Mouse (Mus musculus) neural tube, embryonic 12.5 days (tissue): ENCODE measurements at regions not wholly inside any gene's neighbourhood (a gene's known extent, or its start where the extent isn't known, plus 50 kb on each side); places are given as distances from the start of the nearest gene placed in this dataset.
A peak's percentile ranks its signal among the peaks of the same experiment; 100 is the strongest.
"Not testable (repeated sequence)": the region's sequence is repeated elsewhere in the genome, so short reads cannot be mapped to it uniquely, and the experiment has no call there.

Source experiments
- ATAC-seq: fragments of 200-750 bp; cut with Nextera tagmentation; 2 replicates; pipeline ENCODE4 v1.8.0; 2017; ENCODE audit warnings: low read depth, mild to moderate bottlenecking, moderate TSS enrichment, moderate library complexity; ENCODE audit not compliant: low FRiP score
- H3K27ac ChIP-seq: fragments of 300-500 bp; sonication (generic); 2 replicates; pipeline ENCODE4 v1.5.1; 2016
- H3K27me3 ChIP-seq: fragments of 300-500 bp; sonication (generic); replicated peaks from 2 replicates; pipeline ENCODE4 v1.6.1; 2016; ENCODE audit warnings: mild to moderate bottlenecking
- H3K36me3 ChIP-seq: fragments of 300-500 bp; sonication (generic); 2 replicates; pipeline ENCODE4 v1.6.1; 2016; ENCODE audit warnings: mild to moderate bottlenecking
- H3K4me1 ChIP-seq: fragments of 300-500 bp; sonication (generic); 2 replicates; pipeline ENCODE4 v1.6.1; 2016
- H3K4me2 ChIP-seq: fragments of 300-500 bp; sonication (generic); replicated peaks from 2 replicates; pipeline ENCODE4 v1.6.1; 2016; ENCODE audit warnings: mild to moderate bottlenecking
- H3K4me3 ChIP-seq: fragments of 300-500 bp; sonication (generic); 2 replicates; pipeline ENCODE4 v1.5.1; 2016
- H3K9ac ChIP-seq: fragments of 300-500 bp; sonication (generic); 2 replicates; pipeline ENCODE4 v1.6.1; 2016; ENCODE audit warnings: mild to moderate bottlenecking
- H3K9me3 ChIP-seq: fragments of 300-500 bp; sonication (generic); 2 replicates; pipeline ENCODE4 v1.6.1; 2016; ENCODE audit warnings: mild to moderate bottlenecking
- WGBS: fragments of 180-500 bp; shearing (Covaris S2); methylation state at CpG from one replicate; pipeline ENCODE4 v1.1.7; 2016; 5-methylcytosine and 5-hydroxymethylcytosine counted together

DNA sequence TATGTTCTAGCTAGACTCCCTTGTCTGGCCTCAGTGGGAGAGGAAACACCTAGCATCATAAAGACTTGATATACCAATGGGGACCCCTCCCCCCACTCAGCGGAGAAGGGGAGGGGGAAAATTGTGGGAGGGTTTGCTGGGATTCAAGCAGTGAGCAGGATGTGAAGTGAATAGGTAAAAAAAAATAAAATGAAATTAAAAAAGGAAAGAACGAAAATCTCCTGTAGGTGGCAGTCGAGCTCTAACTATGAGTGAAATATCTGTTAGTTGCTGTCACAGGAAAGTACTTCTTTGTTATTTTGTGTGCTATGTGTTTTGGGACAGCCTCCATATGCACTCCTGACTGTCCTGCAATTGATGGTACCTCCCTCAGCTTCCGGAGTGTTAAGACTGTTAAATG is 138.6 kb downstream of the AI429214 start:
- no peak overlapping the region for H3K9ac ChIP-seq
- ATAC-seq, result peak; percentile 68; the same call in 1 of the 2 replicates

DNA sequence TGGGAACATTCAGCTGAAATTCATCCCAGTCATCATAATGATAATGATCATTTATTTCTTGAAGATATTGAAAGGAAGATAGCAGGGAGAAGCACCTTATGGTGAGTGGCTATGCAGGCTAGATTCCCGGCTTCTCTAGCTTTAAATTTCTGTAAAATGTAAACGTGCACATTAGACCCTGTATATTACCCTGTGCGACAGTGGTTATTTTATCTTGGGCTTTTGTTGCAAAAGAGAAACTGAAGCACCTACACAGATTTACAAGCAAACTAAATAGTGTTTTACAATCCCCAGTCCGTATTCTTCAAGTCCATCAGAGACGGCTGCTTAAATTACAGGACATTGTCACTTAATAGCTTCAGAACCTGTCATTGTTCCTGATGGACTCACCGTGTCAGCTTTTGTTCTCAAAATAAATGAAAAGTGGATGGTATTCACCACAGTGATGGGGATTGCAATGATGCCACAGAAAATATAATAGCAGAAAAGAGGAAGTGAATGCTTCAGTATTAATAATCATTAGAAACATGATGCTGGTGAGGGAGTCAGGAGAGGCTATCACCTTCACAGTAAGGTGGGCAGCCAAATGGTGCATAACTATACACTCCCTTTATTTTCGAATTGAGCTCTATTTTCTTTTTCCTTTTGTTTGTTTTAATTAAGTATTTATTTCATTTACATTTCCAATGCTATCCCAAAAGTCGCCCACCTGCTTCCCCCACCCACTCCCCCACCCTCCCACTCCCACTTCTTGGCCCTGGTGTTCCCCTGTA is 141.0 kb downstream of the AI429214 start:
- no peaks in the 10 kb centered on the region for H3K36me3 ChIP-seq
- no peak overlapping the region for H3K9ac ChIP-seq
- no peaks in the 10 kb centered on the region for H3K4me1 ChIP-seq
- H3K4me2 ChIP-seq, result no peak overlapping the region
- no peaks in the 10 kb centered on the region for H3K9me3 ChIP-seq
- no peak overlapping the region for H3K4me3 ChIP-seq
- no peak for ATAC-seq
- no peak overlapping the region for H3K27ac ChIP-seq
- 54% methylated on average over 8 of the region's 8 CpGs for WGBS
- no peaks in the 10 kb centered on the region for H3K27me3 ChIP-seq

More for the DNA sequence above, 138.6 kb downstream of the AI429214 start:
- WGBS, result 32% methylated on average over 4 of the region's 4 CpGs
- no peaks in the 10 kb centered on the region for H3K9me3 ChIP-seq
- H3K4me1 ChIP-seq, result no peaks in the 10 kb centered on the region
- H3K27me3 ChIP-seq, result no peaks in the 10 kb centered on the region
- no peak overlapping the region for H3K4me2 ChIP-seq
- no peak overlapping the region for H3K4me3 ChIP-seq
- H3K36me3 ChIP-seq, result no peaks in the 10 kb centered on the region
- H3K27ac ChIP-seq, result no peak overlapping the region

DNA sequence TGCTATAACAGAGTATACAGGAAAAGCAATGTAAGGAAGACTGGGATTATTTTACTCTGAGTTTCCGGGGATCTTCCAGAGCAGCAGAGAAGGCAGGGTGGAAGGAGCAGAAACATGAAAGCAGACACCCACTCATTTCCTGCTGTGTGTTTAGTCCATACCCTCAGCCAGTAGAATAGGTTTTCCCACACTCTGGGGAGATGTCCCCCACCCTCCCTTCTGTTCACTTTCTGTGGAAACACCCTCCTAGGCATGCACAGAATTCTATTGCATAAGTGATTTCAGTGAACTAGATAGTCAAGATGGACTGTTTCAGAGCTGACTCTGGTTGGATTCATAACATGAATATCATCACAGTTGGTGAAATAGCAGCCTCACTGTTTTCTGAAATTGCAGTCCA is 156.9 kb downstream of the AI429214 start:
- Histone ChIP-seq H3K9me3 (no peaks in the 10 kb centered on the region), H3K9ac (no peak overlapping the region), H3K27ac (no peak overlapping the region), H3K36me3 (no peaks in the 10 kb centered on the region), H3K4me3 (no peak overlapping the region), H3K4me2 (no peak overlapping the region), H3K27me3 (no peaks in the 10 kb centered on the region), H3K4me1 (no peaks in the 10 kb centered on the region)
- ATAC-seq, result no peak
- WGBS, result 73% methylated on average over 1 of the region's 1 CpGs

DNA sequence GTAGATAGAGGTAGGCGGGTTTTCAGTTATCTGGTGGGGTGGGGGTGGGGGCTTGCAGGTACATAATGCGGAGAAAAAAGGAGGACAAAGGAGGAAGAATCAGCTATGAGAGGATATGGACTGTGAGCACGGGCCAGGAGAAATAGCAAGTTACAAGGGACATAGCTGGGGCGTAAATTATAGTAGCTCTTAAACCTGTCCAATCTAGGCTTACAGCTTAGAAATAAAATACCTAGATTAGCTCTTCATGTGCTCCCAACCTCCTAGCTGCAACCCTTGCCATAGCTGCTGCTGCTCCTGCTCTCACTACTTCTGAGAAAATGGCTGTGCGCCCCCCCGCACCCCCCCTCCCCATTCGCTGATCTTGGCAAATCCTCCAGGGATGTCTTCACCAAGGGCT is 161.0 kb downstream of the AI429214 start:
- Histone ChIP-seq H3K4me1 (no peaks in the 10 kb centered on the region), H3K27me3 (no peaks in the 10 kb centered on the region), H3K4me2 (no peak overlapping the region), H3K27ac (no peak overlapping the region), H3K9me3 (no peaks in the 10 kb centered on the region), H3K36me3 (no peaks in the 10 kb centered on the region), H3K9ac (no peak overlapping the region), H3K4me3 (no peak overlapping the region)
- ATAC-seq, result no peak
- 79% methylated on average over 7 of the region's 7 CpGs for WGBS

DNA sequence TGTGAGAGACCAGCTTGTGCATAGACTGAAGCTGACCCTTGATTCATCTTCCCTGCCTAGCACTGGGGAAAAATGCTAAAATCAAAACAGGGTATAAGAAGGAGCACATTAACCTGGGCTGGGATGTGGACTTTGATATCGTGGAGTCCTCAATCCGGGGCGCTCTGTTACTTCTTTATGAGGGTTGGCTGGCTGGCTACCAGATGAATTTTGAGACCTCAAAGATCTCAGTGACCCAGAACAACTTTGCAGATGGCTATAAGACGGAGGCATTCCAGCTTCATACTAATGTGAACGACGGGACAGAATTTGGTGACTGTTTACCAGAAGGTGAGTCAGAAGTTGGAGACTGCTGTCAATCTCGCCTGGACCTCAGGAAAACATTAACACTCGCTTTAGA is 161.5 kb downstream of the AI429214 start:
- Histone ChIP-seq H3K36me3 (no peaks in the 10 kb centered on the region), H3K4me2 (no peak overlapping the region), H3K9ac (no peak overlapping the region), H3K4me1 (no peaks in the 10 kb centered on the region), H3K27ac (no peak overlapping the region), H3K9me3 (no peaks in the 10 kb centered on the region), H3K27me3 (no peaks in the 10 kb centered on the region), H3K4me3 (no peak overlapping the region)
- ATAC-seq, result no peak
- 90% methylated on average over 8 of the region's 8 CpGs for WGBS

DNA sequence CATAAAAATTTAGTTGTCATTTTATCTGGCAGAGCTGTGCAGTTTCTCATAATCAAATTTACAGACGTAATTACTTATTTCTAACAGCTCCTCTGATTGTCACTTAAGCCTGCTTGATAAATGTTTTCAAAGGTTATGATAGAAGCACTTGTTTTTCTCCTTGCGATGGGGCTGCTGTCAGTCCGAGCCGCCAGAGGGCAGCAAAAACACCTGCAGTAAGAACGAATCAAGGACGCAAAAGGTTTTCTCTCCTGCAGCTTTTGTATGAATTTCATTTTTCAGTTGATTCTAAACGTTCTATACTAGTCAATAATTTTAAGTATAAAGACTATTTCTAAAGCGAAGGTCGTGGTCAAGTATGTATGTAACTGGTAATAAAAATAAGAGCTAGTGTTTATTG is 166.1 kb downstream of the AI429214 start:
- Histone ChIP-seq H3K27ac (no peak overlapping the region), H3K36me3 (no peaks in the 10 kb centered on the region), H3K9ac (no peak overlapping the region), H3K27me3 (no peaks in the 10 kb centered on the region), H3K4me2 (no peak overlapping the region), H3K9me3 (no peaks in the 10 kb centered on the region), H3K4me3 (no peak overlapping the region), H3K4me1 (no peaks in the 10 kb centered on the region)
- 13% methylated on average over 9 of the region's 9 CpGs for WGBS
- ATAC-seq, result no peak

DNA sequence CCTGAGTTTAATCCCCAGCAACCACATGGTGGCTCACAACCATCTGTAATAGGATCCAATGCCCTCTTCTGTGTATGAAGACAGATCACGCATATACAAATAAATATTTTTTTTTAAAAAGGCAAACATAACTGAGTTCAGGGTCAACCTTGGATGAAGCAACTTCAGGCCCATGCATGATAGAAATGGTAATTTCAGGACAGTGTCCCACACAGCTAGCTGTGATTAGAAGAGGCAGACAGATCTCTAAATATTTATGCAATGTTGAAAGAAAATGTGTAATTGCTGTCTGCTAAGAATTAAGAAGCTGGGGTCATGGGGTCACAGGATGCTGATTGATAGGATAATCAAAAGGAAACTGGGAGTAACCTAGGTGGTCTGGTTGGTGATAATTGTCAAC is 203.5 kb downstream of the AI429214 start:
- Histone ChIP-seq H3K36me3 (no peaks in the 10 kb centered on the region), H3K9ac (no peak overlapping the region), H3K9me3 (no peaks in the 10 kb centered on the region), H3K4me3 (no peak overlapping the region), H3K4me2 (no peak overlapping the region), H3K27ac (no peak overlapping the region), H3K4me1 (no peaks in the 10 kb centered on the region), H3K27me3 (no peaks in the 10 kb centered on the region)
- 90% methylated on average over 1 of the region's 1 CpGs for WGBS
- ATAC-seq, result no peak

DNA sequence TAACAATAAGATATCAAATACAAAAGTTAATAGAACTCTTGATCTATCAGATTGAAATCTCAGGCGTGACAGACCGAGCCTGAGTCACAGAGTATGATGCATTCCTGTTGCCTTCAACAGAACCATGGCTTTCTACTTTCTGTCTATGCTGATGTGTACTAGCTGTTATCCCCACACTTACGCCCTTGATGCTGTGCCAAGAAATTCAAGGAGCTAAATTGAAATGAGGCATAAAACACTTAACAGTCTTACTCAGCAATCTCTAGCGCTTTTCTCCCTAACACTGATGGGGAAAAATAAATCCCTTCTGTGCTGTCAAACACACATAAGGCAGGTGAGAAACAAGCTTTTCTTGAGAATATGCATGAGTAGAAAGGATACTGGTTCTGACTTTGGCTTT is 222.5 kb downstream of the AI429214 start:
- WGBS, result 88% methylated on average over 4 of the region's 4 CpGs
- no peak for ATAC-seq
- H3K4me2 ChIP-seq, result no peak overlapping the region
- no peaks in the 10 kb centered on the region for H3K27me3 ChIP-seq
- H3K36me3 ChIP-seq, result no peaks in the 10 kb centered on the region
- H3K9ac ChIP-seq, result no peak overlapping the region
- H3K4me1 ChIP-seq, result no peaks in the 10 kb centered on the region
- no peak overlapping the region for H3K4me3 ChIP-seq
- no peak overlapping the region for H3K27ac ChIP-seq
- no peaks in the 10 kb centered on the region for H3K9me3 ChIP-seq

DNA sequence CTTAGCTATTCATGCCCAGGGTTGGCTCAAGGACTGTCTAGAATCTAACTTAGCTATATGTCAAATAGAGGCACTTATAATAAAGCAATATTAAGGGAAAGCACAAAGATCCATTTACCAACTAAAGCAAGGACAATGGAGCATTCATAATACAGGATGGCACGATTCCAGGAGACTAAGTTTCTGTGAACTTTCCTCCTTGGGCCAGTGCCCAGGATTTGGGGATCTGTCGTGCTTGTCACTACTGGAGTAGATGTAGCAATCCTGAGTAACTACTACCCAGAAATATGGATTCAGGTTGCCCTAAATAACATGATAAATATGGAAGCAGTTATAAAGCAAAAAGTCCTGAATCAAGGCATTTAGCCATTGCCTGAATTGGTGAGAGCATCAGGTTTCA is 233.7 kb downstream of the AI429214 start:
- H3K9ac ChIP-seq, result no peak overlapping the region
- H3K4me3 ChIP-seq, result no peak overlapping the region
- no peaks in the 10 kb centered on the region for H3K4me1 ChIP-seq
- 73% methylated on average over 2 of the region's 2 CpGs for WGBS
- H3K36me3 ChIP-seq, result no peaks in the 10 kb centered on the region
- no peaks in the 10 kb centered on the region for H3K27me3 ChIP-seq
- no peaks in the 10 kb centered on the region for H3K9me3 ChIP-seq
- H3K4me2 ChIP-seq, result no peak overlapping the region
- H3K27ac ChIP-seq, result no peak overlapping the region
- no peak for ATAC-seq

DNA sequence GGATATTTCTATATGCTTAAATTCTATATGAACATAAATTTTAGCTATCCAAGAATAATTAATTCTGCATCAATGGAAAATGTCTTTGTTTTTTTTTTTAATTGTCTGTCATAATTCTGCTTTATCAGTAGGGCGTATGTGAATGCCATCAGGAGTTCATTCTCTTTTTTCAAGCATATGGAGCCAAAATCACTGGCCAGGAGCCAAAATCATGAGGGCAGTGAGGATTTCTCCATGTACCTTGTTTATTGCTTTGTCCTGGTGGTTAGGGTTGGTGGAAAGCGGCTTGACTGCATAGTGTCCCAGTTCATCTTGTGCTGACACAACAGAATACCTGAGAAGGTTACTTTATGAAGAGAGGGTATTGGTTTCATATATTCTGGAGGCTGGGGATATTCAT is 243.9 kb downstream of the AI429214 start:
- no peak for ATAC-seq
- H3K4me3 ChIP-seq, result no peak overlapping the region
- H3K4me1 ChIP-seq, result no peaks in the 10 kb centered on the region
- no peak overlapping the region for H3K4me2 ChIP-seq
- H3K27me3 ChIP-seq, result no peaks in the 10 kb centered on the region
- H3K36me3 ChIP-seq, result no peaks in the 10 kb centered on the region
- no peak overlapping the region for H3K9ac ChIP-seq
- 90% methylated on average over 2 of the region's 2 CpGs for WGBS
- H3K9me3 ChIP-seq, result no peaks in the 10 kb centered on the region
- H3K27ac ChIP-seq, result no peak overlapping the region

DNA sequence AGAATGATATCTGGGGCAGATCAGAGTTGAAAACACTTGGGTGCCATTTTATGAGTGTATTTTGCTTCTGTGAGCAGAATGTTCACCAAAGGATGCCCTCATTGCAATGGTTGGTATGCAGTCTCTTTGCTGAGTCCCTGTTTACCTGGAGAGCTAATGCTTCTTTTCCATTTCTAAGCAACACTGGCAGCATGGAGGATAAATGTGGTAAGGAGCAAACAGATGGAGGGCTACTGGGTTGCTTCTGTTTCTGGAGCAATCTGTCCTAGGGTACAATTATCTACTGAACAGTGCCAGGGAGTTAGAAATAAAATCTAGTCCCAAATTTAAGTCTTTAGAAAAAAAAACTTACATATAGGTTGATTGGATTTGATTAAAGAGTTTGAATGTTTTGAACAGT is 245.9 kb downstream of the AI429214 start:
- H3K27ac ChIP-seq, result no peak overlapping the region
- ATAC-seq, result no peak

DNA sequence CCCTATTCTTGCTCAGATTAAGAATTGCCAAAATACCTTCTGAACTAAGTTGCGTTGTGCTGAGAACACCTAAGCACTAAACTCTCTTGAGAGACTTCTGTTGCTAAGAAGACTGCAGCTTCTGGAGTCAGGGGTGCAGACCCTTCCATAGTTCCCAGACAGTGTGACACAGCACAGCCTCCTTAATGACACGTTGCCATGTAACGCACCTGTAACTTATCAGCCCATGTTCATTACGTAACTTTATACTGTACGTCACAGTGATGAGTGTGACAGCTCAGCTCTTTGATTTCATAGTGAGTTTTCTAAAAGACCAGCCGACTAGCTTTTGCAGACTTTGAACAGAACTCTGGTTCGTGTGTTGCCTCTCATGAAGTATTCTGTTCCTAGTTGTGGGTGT is 257.8 kb downstream of the AI429214 start:
- not testable (repeated sequence) for H3K9ac ChIP-seq, ATAC-seq, H3K27me3 ChIP-seq, H3K4me1 ChIP-seq, H3K9me3 ChIP-seq, H3K36me3 ChIP-seq, H3K4me2 ChIP-seq, H3K27ac ChIP-seq, H3K4me3 ChIP-seq
- 91% methylated on average over 7 of the region's 7 CpGs for WGBS

More for the DNA sequence above, 245.9 kb downstream of the AI429214 start:
- H3K9me3 ChIP-seq, result no peaks in the 10 kb centered on the region
- H3K4me1 ChIP-seq, result no peaks in the 10 kb centered on the region
- H3K4me3 ChIP-seq, result no peak overlapping the region
- H3K9ac ChIP-seq, result no peak overlapping the region
- no peaks in the 10 kb centered on the region for H3K27me3 ChIP-seq
- H3K36me3 ChIP-seq, result no peaks in the 10 kb centered on the region
- no peak overlapping the region for H3K4me2 ChIP-seq

DNA sequence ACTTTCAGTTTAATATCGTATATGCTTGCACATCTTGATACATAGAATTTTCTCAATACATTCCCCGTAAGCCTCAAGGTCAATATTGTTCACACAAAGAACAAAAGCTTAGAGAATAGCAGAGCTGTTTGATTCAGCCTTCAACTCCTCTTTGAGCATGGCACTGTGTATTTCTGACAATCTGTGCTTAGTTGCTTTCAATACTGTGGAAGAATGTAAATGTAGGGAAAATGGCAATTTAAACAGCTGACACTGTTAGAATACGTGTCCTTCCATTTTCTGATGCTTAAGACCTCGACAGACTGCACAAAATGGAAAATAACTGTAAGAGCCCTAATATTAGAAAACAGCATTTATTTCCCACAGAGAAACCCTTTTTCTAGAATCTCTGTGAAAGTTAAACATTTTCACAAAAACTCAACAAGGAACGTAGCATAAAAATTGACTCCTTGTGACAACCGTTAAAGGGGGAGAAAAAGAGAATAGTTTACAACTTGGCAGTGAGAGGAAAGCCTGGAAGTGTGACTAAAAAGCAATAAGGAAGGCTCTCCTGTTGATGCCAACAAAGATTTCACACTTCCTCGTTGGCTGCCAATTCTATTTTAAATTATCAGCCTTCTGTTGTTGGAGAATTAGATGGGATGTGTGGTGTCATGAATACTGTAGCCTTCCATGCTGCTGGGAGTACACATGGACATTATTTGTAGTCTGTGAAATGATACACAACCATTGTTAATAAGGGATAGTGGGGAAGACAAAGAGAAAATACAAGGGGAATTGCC is 297.9 kb downstream of the AI429214 start:
- H3K27me3 ChIP-seq, result no peaks in the 10 kb centered on the region
- 69% methylated on average over 7 of the region's 7 CpGs for WGBS
- no peaks in the 10 kb centered on the region for H3K36me3 ChIP-seq
- ATAC-seq, result no peak
- H3K4me1 ChIP-seq, result no peaks in the 10 kb centered on the region
- H3K9me3 ChIP-seq, result no peaks in the 10 kb centered on the region
- H3K27ac ChIP-seq, result no peak overlapping the region
- H3K4me2 ChIP-seq, result no peak overlapping the region
- no peak overlapping the region for H3K4me3 ChIP-seq
- no peak overlapping the region for H3K9ac ChIP-seq
